Mouse (Mus musculus): ENCODE measurements around the gene Klk8.

- TF ChIP-seq GATA1 (IDR thresholded peaks at IDR 0.05; ENCODE audit: low read length) = no peak
- no peak for TF ChIP-seq TAL1 (IDR thresholded peaks at IDR 0.05; ENCODE audit: low read length)
These were observed 17.1 kb upstream of the Klk8 start for GRCm38 (mm10) chr7:43780241-43780640.

All from erythroblast, embryonic 14.5 days (primary cell).